Mouse (Mus musculus) monocyte, adult 59 days (primary cell): ENCODE data around the gene Col4a5. TPM values are rescaled to one million over a fixed set of nuclear protein-coding genes. Genes with fewer than 3 reads are reported as not detected.

Source experiments
- total RNA-seq, 2 experiments: library from RNA; stranded (reverse); gene quantifications; one replicate each; pipeline ENCODE4 v1.2.4; 2023

Gene Col4a5
- not detected for total RNA-seq

DNA sequence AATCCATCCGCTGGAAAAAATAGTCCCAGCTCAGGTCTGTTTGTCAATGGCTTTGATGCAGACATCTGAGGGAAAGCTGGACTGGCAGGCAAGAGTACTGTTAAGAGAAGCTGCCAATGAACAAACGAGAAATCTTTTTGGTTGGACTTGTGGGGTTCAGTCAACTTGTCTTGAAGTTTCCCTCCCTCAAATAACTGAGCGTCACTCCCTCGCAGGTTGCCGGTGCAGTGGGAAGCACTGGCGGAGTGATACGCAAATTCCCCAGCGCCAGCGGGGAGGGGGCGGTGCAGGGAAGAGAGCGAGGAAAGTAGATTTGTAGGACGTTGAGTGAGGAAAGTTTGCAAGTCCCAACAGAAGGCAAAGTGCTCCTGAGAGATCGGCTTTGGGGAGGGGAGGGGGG, at the start of gene Col4a5:
Col4a5 (plus strand) TSS at position 276 of the 400 bp plus-strand sequence.

GRCm38 (mm10) chrX:141473470-141474302, 1.5 kb upstream of the Col4a5 start, which contains the start of gene Col4a6:
TSS of gene Col4a6 (minus strand) at chrX:141474076.

DNA sequence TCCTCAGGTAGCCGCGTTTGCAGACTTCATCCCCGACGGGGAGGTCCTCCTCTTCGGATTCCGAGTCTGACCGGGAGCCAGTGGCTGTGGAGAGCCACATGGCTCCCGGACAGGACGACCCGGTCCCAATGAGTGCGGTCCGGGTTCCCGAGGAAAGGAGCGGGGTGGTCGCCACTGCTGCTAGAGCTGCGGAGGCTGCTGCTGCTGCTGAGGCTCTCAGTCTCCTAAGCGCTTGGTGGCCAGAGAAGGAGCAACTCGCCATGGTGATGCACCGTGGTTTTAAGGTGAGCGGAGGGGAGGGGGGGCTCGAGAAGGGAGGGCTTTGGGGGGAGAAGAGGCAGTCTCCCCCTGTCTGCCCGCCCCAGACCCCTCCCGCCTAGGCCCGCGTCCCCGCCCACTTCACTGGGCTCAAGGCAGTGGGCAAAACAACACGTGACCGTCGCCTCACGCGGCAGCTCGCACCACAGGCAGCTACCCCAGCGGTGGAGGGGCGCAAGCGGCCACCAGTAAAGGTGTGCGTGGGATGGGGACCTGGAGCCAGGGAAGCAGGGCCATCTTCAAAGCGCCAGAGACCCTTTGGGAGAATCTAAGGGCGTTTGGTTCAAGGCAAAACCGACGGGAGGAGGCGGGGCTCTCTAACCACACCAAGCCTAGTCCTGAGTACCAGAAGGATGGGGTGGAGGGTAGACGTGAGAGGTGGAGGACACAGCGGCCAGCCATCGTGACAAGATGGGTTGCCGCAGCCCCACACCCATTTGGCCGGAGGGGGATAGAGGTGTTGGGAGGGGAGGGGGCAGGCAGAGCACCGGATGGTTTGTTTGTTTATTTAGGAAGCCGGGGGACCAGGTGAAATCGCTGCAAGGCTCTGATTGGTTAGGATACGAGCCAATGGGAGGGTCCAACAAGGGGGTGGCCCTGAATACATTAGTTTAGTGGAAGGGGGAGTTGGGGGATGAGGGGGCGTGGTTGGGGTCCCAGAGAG, 250.0 kb downstream of the Col4a5 start, which contains the start of gene Irs4:
Irs4 (minus strand) TSS at position 327 of the 982 bp plus-strand sequence.

Other genes starting within 250 kb of the Col4a5 start
- not detected for gene Col4a6, start 1.3 kb upstream of the Col4a5 start, total RNA-seq
- not detected for gene Irs4, start 249.9 kb downstream of the Col4a5 start, total RNA-seq